Mouse (Mus musculus) kidney, adult 2 months (tissue): ENCODE measurements at regions not wholly inside any gene's neighbourhood (a gene's known extent, or its start where the extent isn't known, plus 50 kb on each side); places are given as distances from the start of the nearest gene placed in this dataset.

Experiments used
- CTCF ChIP-seq: fragments of 200-500 bp; conservative IDR thresholded peaks from 2 replicates; pipeline ENCODE4 v1.5.1; 2011; ENCODE audit warnings: low read depth, mild to moderate bottlenecking, control low read depth, low read length, moderate library complexity, mixed read lengths; ENCODE audit not compliant: insufficient read depth, insufficient read length
- POLR2A ChIP-seq: fragments of 200-500 bp; IDR thresholded peaks from one replicate; pipeline ENCODE4 v1.6.1; 2011; ENCODE audit warnings: low read depth, low read length, control low read depth

DNA sequence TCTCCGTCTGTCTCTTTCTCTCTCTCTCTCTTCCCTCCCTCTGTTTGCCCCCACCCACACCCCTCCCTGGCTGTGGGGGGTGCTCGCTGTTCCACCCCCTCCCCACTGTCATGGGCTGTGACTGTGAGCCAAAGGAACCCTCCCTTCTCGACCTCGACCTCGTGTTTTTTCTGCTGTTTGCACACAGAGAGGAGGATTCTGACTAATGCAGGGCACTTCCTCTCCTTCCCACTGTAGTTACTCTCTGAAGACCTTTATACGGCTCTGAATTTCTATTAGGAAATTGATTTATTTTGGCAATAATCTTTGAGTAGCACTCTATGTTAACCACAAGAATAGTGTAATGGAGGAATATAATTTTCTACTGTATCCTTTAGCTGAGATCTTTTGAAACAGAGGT, 362.1 kb downstream of the Ajap1 start:
- no peak for TF ChIP-seq CTCF
- no peak for TF ChIP-seq POLR2A
